Mouse (Mus musculus): ENCODE measurements around the gene Slc16a8. TPM values are rescaled to one million over a fixed set of nuclear protein-coding genes. Genes with fewer than 3 reads are reported as not detected.

Gene Slc16a8
- total RNA-seq, 1 experiment from 2014 or later = not detected

DNA sequence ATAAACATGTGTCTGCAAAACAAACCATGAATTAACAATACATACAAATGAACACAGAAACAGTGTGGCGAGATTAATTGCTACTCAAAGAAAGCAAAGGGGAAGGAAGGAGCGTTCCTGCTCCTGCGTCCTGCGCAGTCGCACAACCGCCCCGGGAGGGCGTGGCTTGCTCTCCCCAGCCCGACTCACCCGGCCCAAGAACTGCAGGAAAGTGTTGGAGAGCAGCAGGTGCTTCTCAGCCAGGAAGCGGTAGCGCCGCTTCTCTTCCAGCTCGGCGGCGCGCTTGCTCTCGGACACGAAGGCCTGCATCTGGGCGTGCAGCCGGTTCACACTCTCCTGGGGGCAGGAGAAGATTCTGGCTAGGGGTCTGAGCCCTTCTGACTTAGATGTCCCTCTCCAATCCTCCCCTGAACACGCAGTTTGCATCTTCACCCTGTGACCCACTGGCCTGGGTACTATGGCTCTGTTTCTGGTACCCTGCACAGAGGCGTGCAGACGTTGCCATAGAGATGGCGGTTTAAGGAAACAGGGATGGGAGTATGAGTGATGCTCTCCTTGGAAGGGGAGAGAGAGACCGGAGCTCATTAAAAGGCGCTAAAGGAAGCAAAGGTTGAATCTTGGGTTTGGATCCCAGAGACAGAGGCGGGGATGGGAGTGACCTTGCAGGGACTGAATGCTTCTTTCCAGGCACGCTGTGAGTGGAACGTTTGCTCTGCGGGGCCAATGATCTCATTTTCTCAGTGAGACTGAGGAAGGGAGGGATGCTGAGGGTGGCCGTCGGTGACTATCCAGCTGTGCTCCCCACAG lies 16.0 kb upstream of the Slc16a8 start:
- ATAC-seq (replicated peaks in 1 of 2; ENCODE audit: insufficient read depth in 1 of 2, low FRiP score in 2 of 2, low TSS enrichment in 1 of 2, low read depth in 1 of 2, poor library complexity in 2 of 2, severe bottlenecking in 2 of 2) = peak; percentile 93 to 95

DNA sequence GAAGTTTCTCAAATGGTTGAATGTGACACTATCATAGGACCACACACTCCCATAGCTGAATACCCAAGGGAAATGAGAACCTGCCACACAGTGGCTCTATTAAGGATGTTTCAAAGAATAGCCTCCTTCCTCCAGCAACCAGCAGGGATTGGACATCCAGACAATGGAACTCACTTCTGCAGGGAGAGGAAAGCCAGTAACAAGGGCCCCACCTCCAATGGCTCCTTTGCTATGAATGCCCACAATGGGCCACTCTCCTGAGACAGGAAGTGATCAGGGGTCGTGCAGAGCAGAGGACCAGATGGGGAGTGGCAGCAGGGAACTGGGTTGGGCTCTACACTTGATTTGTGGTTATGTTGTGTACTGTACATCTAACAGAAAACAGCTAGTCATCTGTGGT lies 14.0 kb upstream of the Slc16a8 start:
- no peak for ATAC-seq (replicated peaks in 1 of 2; ENCODE audit: insufficient read depth in 1 of 2, low FRiP score in 2 of 2, low TSS enrichment in 1 of 2, low read depth in 1 of 2, poor library complexity in 2 of 2, severe bottlenecking in 2 of 2)

DNA sequence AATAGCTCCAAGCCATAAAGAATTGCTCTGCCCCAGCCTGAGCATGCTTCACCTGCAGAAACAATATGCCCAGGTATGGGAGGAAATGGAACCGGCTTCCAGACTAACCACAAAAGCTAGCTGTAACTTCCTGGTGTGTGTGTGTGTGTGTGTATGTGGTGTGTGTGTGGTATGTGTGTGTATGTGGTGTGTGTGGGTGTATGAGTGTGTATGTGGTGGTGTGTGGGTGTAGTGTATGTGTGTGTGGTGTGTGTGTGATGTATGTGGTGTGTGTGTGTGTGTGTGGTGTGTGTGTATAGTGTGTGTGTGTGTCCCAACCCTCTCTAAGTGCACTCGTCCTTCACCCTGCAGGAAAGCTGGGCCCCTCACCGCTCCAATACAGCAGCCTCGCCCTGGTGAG lies 10.8 kb upstream of the Slc16a8 start:
- no peak for ATAC-seq (replicated peaks in 1 of 2; ENCODE audit: insufficient read depth in 1 of 2, low FRiP score in 2 of 2, low TSS enrichment in 1 of 2, low read depth in 1 of 2, poor library complexity in 2 of 2, severe bottlenecking in 2 of 2)

DNA sequence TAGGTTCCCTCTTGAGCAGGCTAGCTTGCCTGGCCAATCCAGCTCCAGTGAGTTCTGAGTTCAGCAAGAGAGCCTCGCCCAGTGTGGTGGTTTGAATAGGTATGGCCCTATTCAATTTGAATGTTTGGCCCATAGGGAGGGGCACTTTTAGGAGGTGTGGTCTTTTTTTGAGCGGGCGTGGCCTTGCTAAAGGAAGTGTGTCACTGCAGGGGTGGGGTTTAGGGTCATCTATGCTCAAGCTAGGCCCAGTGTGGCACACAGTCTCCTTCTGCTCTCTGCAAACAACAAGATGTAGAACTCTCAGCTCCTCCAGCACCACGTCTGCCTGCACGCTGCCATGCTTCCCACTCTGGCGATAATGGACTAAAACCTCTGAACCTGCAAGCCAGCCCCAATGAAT lies 9.2 kb upstream of the Slc16a8 start:
- no peak for ATAC-seq (replicated peaks in 1 of 2; ENCODE audit: insufficient read depth in 1 of 2, low FRiP score in 2 of 2, low TSS enrichment in 1 of 2, low read depth in 1 of 2, poor library complexity in 2 of 2, severe bottlenecking in 2 of 2)

DNA sequence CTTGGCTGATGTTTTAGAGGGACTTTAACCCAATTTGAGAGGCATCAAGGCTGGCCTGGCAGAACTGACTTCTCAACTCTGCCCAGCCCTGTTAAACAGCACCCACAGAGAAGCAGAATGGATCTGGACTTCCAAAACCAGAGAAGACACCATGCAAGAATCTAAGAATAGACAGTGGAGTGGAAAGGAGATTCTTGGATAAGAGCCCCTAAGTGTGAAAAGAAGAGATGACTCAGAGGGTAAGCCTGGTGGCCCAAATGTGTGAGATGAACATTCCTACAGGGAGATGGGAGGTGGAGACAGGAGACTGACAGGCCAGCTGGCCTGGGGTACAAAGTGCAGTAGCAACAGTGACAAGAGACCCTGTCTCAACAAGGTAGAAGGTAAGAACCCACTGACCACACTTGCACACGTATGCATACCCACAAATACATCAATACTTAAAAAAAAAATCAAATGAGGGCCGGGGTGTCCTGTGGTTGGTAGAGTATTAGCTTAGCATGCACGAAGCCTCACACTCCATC lies 8.3 kb upstream of the Slc16a8 start:
- ATAC-seq (replicated peaks in 1 of 2; ENCODE audit: insufficient read depth in 1 of 2, low FRiP score in 2 of 2, low TSS enrichment in 1 of 2, low read depth in 1 of 2, poor library complexity in 2 of 2, severe bottlenecking in 2 of 2) = no peak

DNA sequence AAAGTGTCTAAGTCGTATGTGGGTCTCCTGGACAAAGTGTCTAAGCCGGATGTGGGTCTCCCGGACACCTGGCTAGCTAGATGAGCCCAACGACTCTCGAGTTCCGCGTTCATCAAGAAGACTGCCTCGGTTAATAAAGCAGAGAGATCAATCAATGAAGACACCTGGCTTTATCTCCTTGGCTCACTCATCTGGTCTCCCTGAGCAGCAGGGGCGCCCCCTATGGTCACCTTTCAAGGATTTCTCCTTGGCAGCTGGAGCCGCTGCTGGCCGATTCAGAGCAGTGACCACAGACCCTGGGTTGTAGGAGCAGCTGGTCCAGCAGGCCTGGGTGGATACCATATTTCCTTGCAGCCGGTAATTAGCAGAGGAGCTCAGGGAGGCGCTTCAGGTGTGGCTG lies 7.8 kb upstream of the Slc16a8 start:
- ATAC-seq (replicated peaks in 1 of 2; ENCODE audit: insufficient read depth in 1 of 2, low FRiP score in 2 of 2, low TSS enrichment in 1 of 2, low read depth in 1 of 2, poor library complexity in 2 of 2, severe bottlenecking in 2 of 2) = no peak

DNA sequence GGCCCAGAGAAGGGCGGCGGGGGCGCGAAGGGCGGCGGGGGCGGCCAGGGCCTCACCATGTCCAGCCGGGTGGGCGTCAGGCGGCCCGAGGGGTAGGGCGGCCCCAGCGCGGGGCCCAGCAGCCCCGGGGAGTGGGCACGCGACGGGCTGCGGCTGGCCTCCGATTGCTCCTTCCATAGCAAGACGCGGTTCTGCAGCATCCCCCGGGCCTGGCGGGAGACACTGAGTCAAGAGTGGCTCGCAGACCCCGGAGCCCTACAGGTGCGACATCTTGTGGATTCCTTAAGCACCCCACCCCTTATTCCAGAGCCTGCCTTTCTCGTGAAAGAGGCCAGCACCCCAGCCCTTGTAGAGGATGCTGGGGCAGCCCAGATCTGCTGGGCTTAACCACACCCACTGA lies 7.2 kb upstream of the Slc16a8 start:
- no peak for ATAC-seq (replicated peaks in 1 of 2; ENCODE audit: insufficient read depth in 1 of 2, low FRiP score in 2 of 2, low TSS enrichment in 1 of 2, low read depth in 1 of 2, poor library complexity in 2 of 2, severe bottlenecking in 2 of 2)

DNA sequence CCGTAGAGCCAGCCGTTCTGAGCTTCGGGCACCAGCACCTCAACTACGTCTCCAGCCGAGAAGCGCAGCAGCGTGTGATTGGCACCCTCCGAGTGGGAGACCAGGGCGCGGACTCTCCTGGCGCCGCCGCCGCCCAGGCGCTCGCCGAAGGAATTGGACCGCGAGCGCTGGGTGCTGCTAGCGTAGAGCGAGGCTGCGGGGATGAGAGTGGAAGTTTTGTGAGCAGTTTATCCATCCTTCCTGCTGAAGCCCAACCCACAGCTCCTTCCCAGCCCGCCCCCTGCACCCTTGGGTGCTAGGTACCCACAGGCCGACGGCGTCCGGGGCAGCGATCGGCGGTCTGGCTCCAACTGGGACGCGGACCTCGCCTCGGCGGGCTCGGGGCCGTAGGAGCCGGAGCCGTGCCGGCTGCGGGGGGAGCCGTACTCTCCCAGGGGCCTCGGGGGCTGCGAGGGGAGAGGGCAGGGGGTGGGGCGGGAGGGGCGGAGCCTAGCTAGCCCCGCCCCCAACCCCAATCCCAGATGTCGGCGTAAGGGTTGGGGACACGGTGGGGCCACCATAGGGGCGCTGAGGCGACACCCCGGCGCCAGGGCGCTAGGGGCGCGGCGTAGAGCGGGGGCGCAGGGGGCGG lies 6.6 kb upstream of the Slc16a8 start:
- ATAC-seq (replicated peaks in 1 of 2; ENCODE audit: insufficient read depth in 1 of 2, low FRiP score in 2 of 2, low TSS enrichment in 1 of 2, low read depth in 1 of 2, poor library complexity in 2 of 2, severe bottlenecking in 2 of 2) = 0 out of 4 replicates have a peak, but pooled peaks of 1 of the 2 experiments have one; percentile 18

DNA sequence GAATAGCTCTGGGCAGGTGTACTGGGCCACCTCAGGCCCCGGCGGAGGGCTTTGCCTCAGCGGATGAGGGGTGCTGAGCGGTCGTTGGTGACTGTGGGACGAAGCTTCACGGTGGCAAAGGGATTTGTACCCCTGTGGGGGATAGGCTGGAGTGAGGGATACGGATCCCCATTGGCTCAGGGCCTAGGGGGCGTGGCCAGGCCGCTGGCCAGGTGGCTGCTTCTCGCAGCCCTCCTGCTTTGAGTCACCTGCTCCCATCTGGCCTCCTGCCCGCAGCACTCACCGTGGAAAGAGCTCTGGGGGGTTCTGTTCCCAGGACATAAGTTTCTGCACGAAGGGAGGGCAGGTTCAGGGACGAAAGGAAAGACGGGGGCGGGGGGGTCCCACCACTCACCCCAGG lies 4.0 kb upstream of the Slc16a8 start:
- ATAC-seq (replicated peaks in 1 of 2; ENCODE audit: insufficient read depth in 1 of 2, low FRiP score in 2 of 2, low TSS enrichment in 1 of 2, low read depth in 1 of 2, poor library complexity in 2 of 2, severe bottlenecking in 2 of 2) = no peak

DNA sequence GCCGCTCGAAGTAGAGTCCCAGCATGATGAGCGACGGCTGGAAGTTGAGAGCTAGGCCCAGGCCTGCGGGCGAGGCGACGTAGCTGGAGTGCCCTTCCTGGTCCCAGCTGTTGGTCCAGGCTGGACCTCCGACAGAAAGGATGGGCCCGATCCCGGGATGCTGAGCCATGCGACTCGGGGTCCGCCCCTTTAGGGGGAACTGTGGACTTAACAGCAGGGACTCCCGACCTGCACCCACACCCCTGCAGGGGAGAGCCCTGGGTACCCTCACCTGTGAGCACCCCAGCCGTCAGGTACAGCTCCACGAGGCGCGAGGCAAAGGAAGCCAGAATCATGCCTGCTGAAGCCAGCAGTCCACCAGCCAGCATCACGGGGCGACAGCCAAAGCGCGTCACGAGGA lies 2.0 kb downstream of the Slc16a8 start:
- no peak for ATAC-seq (replicated peaks in 1 of 2; ENCODE audit: insufficient read depth in 1 of 2, low FRiP score in 2 of 2, low TSS enrichment in 1 of 2, low read depth in 1 of 2, poor library complexity in 2 of 2, severe bottlenecking in 2 of 2)

DNA sequence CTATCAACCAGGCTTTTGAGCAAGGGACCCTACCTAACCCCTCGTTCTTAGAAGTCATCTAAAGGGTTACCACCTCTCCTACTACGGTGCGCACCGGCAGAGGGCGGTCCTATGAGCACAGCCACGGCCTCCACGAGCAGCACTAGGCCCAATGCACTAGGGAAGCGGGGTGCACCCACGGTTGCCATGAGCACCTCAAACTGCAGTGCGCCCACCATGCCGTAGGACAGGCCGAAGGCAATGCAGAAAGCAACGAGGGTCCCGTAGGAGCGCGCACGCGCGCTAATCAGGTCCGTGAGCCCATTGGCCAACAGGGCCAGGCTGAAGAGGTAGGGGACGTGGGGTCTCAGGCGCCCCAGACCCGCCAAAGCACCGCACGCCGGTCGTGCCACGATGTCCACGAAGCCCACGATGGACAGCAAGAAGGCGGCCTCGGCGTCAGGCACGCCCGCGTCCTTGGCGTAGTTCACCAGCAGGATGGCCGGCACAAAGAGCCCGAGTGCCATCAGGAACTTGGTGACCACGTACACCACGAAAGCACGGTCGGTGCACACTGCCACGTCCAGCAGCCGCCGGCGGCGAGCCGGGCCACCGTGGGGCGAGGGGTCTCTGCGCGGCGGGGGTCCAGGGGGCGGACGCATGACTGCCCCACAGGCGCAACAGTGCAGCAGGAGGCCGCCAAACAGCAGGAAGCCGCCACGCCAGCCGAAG lies 2.6 kb downstream of the Slc16a8 start:
- peak in 1 of 2 experiments; percentile 56; a peak in 1 of 4 replicates for ATAC-seq (replicated peaks in 1 of 2; ENCODE audit: insufficient read depth in 1 of 2, low FRiP score in 2 of 2, low TSS enrichment in 1 of 2, low read depth in 1 of 2, poor library complexity in 2 of 2, severe bottlenecking in 2 of 2)

DNA sequence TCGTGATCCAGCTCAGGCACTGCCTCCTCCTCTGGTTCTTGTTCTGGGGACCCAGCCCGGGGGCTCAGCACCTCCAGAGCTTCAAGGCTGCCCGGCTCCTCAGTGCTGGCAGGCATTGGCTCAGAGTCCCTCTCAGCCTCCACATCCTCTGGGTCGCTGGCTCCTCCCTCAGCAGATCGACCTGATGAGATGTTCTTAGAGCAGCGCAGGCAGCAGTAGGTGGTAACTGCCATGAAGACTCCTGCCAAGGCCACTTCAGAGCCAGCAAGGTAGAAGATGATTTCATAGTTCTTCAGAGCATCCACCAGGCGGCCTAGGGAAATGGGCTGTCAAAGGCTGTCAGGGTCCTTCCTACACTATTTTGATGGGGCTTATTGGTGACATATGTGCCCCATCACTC lies 3.4 kb downstream of the Slc16a8 start:
- no peak for ATAC-seq (replicated peaks in 1 of 2; ENCODE audit: insufficient read depth in 1 of 2, low FRiP score in 2 of 2, low TSS enrichment in 1 of 2, low read depth in 1 of 2, poor library complexity in 2 of 2, severe bottlenecking in 2 of 2)

DNA sequence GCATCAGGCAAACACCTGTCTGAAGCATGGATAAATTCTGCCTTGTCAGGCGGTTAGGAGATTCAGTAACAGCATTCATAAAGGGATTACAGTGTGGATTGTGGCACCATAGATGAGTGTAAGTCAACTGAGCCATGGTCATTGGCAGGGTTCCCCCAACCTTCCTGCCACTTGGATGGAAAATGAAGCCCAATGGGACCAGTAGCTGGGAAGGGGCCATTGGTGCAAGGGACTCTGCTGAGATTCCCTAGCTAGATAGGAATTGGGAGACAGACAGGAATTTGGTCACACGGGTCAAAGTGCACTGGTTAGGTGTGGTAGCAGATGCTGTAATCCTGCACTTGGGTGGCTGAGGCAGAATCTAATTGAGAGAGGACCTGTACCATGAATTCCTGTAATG lies 4.3 kb downstream of the Slc16a8 start:
- no peak for ATAC-seq (replicated peaks in 1 of 2; ENCODE audit: insufficient read depth in 1 of 2, low FRiP score in 2 of 2, low TSS enrichment in 1 of 2, low read depth in 1 of 2, poor library complexity in 2 of 2, severe bottlenecking in 2 of 2)

DNA sequence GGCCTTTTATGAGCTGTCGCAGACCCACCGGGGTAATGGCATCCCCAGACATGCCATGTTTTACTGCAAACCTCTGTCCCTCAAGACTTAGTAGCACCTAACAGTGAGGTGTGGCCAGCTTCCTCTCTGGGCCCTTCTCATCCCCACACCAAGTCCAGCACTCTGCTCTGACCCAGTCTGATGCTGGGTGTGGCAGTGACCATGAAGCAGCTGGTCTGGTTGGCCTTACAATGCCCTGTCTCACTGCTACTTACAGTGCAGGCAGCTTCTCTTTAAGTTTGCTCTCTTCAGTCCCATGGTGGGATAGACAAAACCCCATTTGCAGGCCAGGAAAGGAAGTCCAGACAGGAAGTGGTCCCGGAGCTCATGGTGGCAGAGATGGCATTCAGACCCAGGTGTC lies 9.2 kb downstream of the Slc16a8 start:
- no peak for ATAC-seq (replicated peaks in 1 of 2; ENCODE audit: insufficient read depth in 1 of 2, low FRiP score in 2 of 2, low TSS enrichment in 1 of 2, low read depth in 1 of 2, poor library complexity in 2 of 2, severe bottlenecking in 2 of 2)

DNA sequence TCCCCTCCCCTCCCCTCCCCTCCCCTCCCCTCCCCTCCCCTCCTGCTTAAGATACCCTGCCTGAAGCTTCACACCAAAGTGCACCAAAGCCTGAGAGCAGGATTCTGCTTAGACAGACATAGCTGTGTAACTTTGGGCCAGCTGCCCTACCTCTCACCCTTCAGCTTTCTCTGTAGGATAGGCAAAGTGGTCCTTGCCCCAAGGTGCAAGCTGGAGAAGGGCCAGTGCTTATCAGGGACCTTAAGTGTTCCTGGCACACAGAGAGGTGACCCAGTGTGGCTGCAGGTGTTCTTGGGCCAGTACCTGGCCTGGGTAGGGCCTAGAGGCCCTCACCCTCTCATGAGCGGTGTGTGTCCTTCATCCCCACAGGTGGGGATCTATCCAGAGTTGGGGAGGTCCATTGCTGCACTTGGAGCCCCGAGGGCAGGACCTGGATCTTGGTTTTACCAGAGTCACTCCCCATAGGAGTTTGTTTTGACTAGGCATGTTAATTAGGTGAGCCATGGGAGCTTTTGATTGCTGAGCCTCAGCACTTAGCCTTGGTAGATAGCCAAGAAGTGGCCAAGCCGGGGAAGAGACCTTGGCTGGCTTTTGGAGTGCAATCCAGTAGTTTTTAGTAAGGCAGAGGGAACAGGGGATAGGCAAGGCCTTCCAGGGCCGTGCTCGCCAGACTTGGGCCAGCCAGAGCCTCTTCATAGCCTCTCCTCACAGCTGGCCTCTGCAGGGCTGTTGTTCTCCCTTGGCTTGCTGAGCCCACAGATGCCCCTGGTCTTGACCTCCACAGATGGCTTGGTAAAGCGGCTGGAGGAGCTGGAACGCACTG lies 10.3 kb downstream of the Slc16a8 start:
- no peak for ATAC-seq (replicated peaks in 1 of 2; ENCODE audit: insufficient read depth in 1 of 2, low FRiP score in 2 of 2, low TSS enrichment in 1 of 2, low read depth in 1 of 2, poor library complexity in 2 of 2, severe bottlenecking in 2 of 2)

DNA sequence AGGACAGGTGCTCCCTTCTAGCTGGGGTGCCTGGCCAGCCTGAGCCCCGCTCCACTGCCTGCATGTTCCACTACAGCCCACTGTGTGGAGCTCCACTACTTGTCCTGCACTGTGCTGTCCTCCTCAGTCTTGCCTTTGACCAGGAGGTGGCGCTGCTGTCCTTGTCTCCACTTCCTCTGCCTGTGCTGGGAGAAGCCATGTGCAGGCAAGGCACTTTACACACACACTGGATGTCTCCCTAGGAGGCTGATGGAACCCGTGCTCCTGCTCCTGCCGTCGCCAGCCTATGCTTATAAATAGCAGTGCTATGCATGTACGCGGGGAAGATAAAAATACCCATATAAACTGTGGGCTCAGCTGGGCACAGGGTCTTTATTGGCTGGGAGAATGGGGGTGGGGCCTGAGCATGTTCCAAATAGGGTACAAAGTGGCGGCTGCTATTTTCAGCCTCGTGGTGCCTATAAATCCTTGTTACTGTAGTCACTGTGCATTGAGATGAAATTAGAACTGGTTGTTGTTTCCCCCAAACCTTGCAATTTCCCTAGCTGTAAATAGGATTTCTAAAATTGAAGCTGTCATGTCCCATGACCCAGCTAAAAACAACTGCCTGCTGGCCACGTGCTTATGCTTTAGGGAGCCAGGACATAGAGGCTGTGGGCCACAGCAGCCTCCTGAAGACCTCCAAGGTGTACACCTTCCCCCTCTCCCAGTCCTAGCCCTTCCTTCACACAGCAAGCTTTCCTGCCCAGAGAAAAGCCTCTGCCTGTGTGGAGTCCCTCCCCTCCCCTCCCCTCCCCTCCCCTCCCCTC lies 11.1 kb downstream of the Slc16a8 start:
- peak; percentile 95 to 98 for ATAC-seq (replicated peaks in 1 of 2; ENCODE audit: insufficient read depth in 1 of 2, low FRiP score in 2 of 2, low TSS enrichment in 1 of 2, low read depth in 1 of 2, poor library complexity in 2 of 2, severe bottlenecking in 2 of 2)
